Mouse (Mus musculus) neural tube, embryonic 14.5 days (tissue): ENCODE measurements at regions not wholly inside any gene's neighbourhood (a gene's known extent, or its start where the extent isn't known, plus 50 kb on each side); places are given as distances from the start of the nearest gene placed in this dataset.

Source experiments
- ATAC-seq: fragments of 200-750 bp; cut with Nextera tagmentation; 2 replicates; pipeline ENCODE4 v1.8.0; 2017; ENCODE audit warnings: low read depth, mild to moderate bottlenecking, moderate TSS enrichment, moderate library complexity
- H3K27ac ChIP-seq: fragments of 300-500 bp; sonication (generic); 2 replicates; pipeline ENCODE4 v1.5.1; 2014; ENCODE audit warnings: low read depth, mild to moderate bottlenecking, control low read depth, low read length, moderate library complexity, mixed read lengths
- H3K27me3 ChIP-seq: fragments of 300-500 bp; sonication (generic); 2 replicates; pipeline ENCODE4 v1.6.1; 2014; ENCODE audit warnings: low read length; ENCODE audit not compliant: control insufficient read depth, insufficient read depth
- H3K36me3 ChIP-seq: fragments of 300-500 bp; sonication (generic); 2 replicates; pipeline ENCODE4 v1.6.1; 2014; ENCODE audit warnings: low read length, mixed read lengths; ENCODE audit not compliant: control insufficient read depth, insufficient read depth
- H3K4me1 ChIP-seq: fragments of 300-500 bp; sonication (generic); 2 replicates; pipeline ENCODE4 v1.6.1; 2014; ENCODE audit warnings: low read length; ENCODE audit not compliant: control insufficient read depth, insufficient read depth
- H3K4me2 ChIP-seq: fragments of 300-500 bp; sonication (generic); 2 replicates; pipeline ENCODE4 v1.6.1; 2014; ENCODE audit warnings: mild to moderate bottlenecking, low read depth, low read length, control low read depth
- H3K4me3 ChIP-seq: fragments of 300-500 bp; sonication (generic); 2 replicates; pipeline ENCODE4 v1.5.1; 2014; ENCODE audit warnings: low read depth, low read length, control low read depth, mixed read lengths
- H3K9ac ChIP-seq: fragments of 300-500 bp; sonication (generic); replicated peaks from 2 replicates; pipeline ENCODE4 v1.6.1; 2014; ENCODE audit warnings: low read depth, mild to moderate bottlenecking, control low read depth, low read length, mixed read lengths
- H3K9me3 ChIP-seq: fragments of 300-500 bp; sonication (generic); 2 replicates; pipeline ENCODE4 v1.6.1; 2016; ENCODE audit warnings: low read length; ENCODE audit not compliant: control insufficient read depth
- WGBS: fragments of 180-500 bp; shearing (Covaris S2); extraction: QIAGEN DNeasy Blood & Tissue Kit; methylation state at CpG from one replicate; pipeline ENCODE4 v1.1.7; 2014; 5-methylcytosine and 5-hydroxymethylcytosine counted together

- H3K4me1 ChIP-seq, result no peaks in the 10 kb centered on the region
- H3K9me3 ChIP-seq, result no peaks in the 10 kb centered on the region
- no peak overlapping the region for H3K27ac ChIP-seq
- no peaks in the 10 kb centered on the region for H3K36me3 ChIP-seq
- H3K4me2 ChIP-seq, result no peak overlapping the region
- no peak overlapping the region for H3K4me3 ChIP-seq
- WGBS, result 36% methylated on average over 3 of the region's 3 CpGs
- no peaks in the 10 kb centered on the region for H3K27me3 ChIP-seq
- no peak for ATAC-seq
- H3K9ac ChIP-seq, result no peak overlapping the region
Measured at GRCm38 (mm10) chr2:8452566-8453243, 943.3 kb upstream of the Celf2 start.

DNA sequence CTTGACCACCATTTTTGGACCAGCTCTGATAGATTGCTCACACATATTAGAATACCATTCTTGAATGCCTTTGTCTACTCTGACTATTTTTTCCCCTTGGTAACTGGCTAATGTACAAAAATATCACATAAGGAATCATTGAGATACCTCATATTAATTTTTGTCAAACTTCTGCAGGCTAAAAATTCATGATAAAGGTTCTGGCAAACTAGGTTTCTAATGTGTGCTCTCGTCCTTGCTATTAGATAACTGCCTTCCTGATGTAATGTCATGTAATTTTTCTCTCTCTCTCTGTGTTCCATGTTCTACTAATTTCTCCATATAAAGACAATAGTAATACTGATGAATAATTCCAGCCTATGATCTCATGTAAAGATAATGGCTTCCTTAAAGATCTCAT is 931.9 kb upstream of the Celf2 start:
- Histone ChIP-seq H3K4me2 (no peak overlapping the region), H3K9me3 (no peaks in the 10 kb centered on the region), H3K9ac (no peak overlapping the region), H3K36me3 (no peaks in the 10 kb centered on the region), H3K27me3 (no peaks in the 10 kb centered on the region), H3K4me1 (no peaks in the 10 kb centered on the region), H3K27ac (no peak overlapping the region), H3K4me3 (no peak overlapping the region)
- ATAC-seq, result no peak
- WGBS, result 91% methylated on average over 1 of the region's 1 CpGs

- H3K27ac ChIP-seq, result no peak overlapping the region
- H3K36me3 ChIP-seq, result no peaks in the 10 kb centered on the region
- H3K9me3 ChIP-seq, result no peaks in the 10 kb centered on the region
- H3K4me3 ChIP-seq, result no peak overlapping the region
- no peaks in the 10 kb centered on the region for H3K27me3 ChIP-seq
- H3K4me1 ChIP-seq, result no peaks in the 10 kb centered on the region
- no peak overlapping the region for H3K9ac ChIP-seq
- no peak overlapping the region for H3K4me2 ChIP-seq
- WGBS, result 93% methylated on average over 5 of the region's 5 CpGs
- no peak for ATAC-seq
Measured at GRCm38 (mm10) chr2:8429652-8430343, 920.4 kb upstream of the Celf2 start.

DNA sequence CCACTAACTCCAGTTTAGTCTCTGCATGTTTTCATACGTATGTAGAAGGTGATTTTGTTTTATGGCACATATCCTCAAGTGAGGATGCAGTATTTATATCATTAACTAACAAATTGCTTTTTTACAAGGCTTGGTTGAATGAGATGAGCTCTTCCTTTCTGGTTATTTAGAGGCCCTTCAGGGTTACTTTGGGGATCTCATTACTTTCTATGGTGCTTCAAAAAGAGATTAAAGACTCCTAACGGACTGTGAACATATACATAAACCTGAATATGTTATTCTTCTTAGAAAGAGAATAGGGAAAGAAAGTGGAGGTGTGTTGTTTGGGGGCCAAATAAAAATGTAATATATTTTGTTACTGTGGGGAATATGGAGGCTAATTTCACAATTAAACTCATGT is 918.8 kb upstream of the Celf2 start:
- no peaks in the 10 kb centered on the region for H3K4me1 ChIP-seq
- peak; percentile 85 for ATAC-seq
- no peaks in the 10 kb centered on the region for H3K27me3 ChIP-seq
- no peak overlapping the region for H3K27ac ChIP-seq
- H3K4me3 ChIP-seq, result no peak overlapping the region
- 30% methylated on average over 2 of the region's 2 CpGs for WGBS
- no peak overlapping the region for H3K4me2 ChIP-seq
- H3K9ac ChIP-seq, result no peak overlapping the region
- no peaks in the 10 kb centered on the region for H3K36me3 ChIP-seq
- no peaks in the 10 kb centered on the region for H3K9me3 ChIP-seq

GRCm38 (mm10) chr2:8427720-8428119 is 918.4 kb upstream of the Celf2 start:
- ATAC-seq, result peak; percentile 60
- WGBS, result 28% methylated on average over 1 of the region's 1 CpGs
- H3K27me3 ChIP-seq, result no peaks in the 10 kb centered on the region
- no peak overlapping the region for H3K4me3 ChIP-seq
- H3K27ac ChIP-seq, result no peak overlapping the region
- H3K36me3 ChIP-seq, result no peaks in the 10 kb centered on the region
- H3K9ac ChIP-seq, result no peak overlapping the region
- no peak overlapping the region for H3K4me2 ChIP-seq
- H3K9me3 ChIP-seq, result no peaks in the 10 kb centered on the region
- no peaks in the 10 kb centered on the region for H3K4me1 ChIP-seq

GRCm38 (mm10) chr2:8415917-8416316 is 906.6 kb upstream of the Celf2 start:
- Histone ChIP-seq H3K27me3 (no peaks in the 10 kb centered on the region), H3K4me3 (no peak overlapping the region), H3K36me3 (no peaks in the 10 kb centered on the region), H3K9me3 (no peaks in the 10 kb centered on the region), H3K27ac (no peak overlapping the region), H3K4me1 (no peaks in the 10 kb centered on the region), H3K9ac (no peak overlapping the region), H3K4me2 (no peak overlapping the region)
- no peak for ATAC-seq
- 70% methylated on average over 3 of the region's 3 CpGs for WGBS

DNA sequence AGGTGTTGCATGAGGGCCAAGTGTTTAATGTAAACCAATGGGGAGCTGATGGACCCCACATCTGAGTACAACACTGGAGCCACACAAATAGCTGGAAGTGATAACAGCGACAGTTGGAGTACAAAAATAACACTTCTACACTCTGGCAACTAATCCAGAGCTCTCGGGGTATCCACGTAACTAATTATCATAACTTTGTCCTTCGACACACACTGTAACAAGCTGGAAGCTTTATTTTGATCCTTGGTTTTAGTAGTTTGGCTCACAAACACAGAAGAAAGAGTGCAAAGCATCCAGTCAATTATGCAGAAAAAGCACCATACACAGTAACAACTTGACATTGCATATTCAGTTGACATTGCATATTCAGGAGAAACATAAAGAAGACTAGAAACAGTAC is 884.8 kb upstream of the Celf2 start:
- Histone ChIP-seq H3K4me3 (no peak overlapping the region), H3K27me3 (no peaks in the 10 kb centered on the region), H3K4me2 (no peak overlapping the region), H3K9ac (no peak overlapping the region), H3K27ac (no peak overlapping the region), H3K9me3 (no peaks in the 10 kb centered on the region), H3K36me3 (no peaks in the 10 kb centered on the region), H3K4me1 (no peaks in the 10 kb centered on the region)
- 86% methylated on average over 4 of the region's 4 CpGs for WGBS
- no peak for ATAC-seq

- 68% methylated on average over 2 of the region's 2 CpGs for WGBS
- H3K27ac ChIP-seq, result no peak overlapping the region
- ATAC-seq, result no peak
- H3K4me2 ChIP-seq, result no peak overlapping the region
- H3K9me3 ChIP-seq, result no peaks in the 10 kb centered on the region
- no peaks in the 10 kb centered on the region for H3K36me3 ChIP-seq
- H3K27me3 ChIP-seq, result no peaks in the 10 kb centered on the region
- H3K9ac ChIP-seq, result no peak overlapping the region
- H3K4me3 ChIP-seq, result no peak overlapping the region
- no peaks in the 10 kb centered on the region for H3K4me1 ChIP-seq
Measured at GRCm38 (mm10) chr2:8389530-8389929, 880.2 kb upstream of the Celf2 start.

DNA sequence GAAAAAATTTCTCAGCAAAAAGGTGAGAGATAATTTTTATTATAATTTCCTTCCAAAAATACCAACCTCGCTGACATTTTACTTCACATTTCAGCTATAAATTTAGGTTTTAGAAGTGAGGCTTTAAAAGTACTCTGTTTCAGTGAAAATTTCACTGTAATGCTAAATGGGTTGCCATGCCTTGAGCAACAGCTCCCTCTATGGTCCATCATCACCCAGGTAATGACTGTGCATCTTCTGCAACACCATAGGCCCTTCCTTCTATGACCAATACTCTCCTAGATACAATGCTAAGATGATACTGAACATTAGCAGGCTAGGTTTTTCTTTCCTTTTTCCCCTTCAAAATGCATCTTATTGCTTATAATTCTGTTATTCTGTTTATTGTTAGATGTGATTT is 870.9 kb upstream of the Celf2 start:
- ATAC-seq, result no peak; the same call in 1 of the 2 replicates
- H3K4me1 ChIP-seq, result no peaks in the 10 kb centered on the region
- WGBS, result 43% methylated on average over 1 of the region's 1 CpGs
- no peak overlapping the region for H3K9ac ChIP-seq
- no peaks in the 10 kb centered on the region for H3K36me3 ChIP-seq
- no peaks in the 10 kb centered on the region for H3K9me3 ChIP-seq
- no peaks in the 10 kb centered on the region for H3K27me3 ChIP-seq
- H3K4me3 ChIP-seq, result no peak overlapping the region
- H3K27ac ChIP-seq, result no peak overlapping the region
- no peak overlapping the region for H3K4me2 ChIP-seq
